Mouse (Mus musculus): Measurements from ENCODE around the gene Frmpd3. TPM values are rescaled to one million over a fixed set of nuclear protein-coding genes. Genes with fewer than 3 reads are reported as not detected.

Frmpd3 gene
- polyA plus RNA-seq, 1 experiment from 2014 or later: 0.15 TPM

DNA sequence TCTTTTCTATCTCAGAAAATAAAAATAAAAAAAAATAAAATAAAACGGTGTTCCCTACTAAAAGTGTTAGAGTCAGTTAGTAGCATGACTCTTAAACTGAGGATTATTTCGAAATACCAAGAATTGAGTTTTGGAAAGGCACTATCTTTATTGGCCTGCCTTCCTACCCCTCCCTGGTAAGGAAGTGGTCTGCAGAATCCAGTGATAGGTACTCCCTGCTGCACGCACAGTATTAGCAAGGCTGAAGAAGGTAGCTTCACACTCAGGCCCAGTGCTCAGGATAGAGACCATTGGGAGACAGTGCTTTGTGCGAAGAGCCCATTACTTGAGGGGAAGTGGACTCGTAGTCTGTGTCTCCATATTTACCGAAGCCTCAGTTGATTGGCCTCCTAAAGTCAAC, 136.2 kb downstream of the Frmpd3 start:
- no peaks in the 10 kb centered on the region for H3K4me1 ChIP-seq (replicated peaks; ENCODE audit: control insufficient read depth, insufficient read depth, low read length)
- DNase-seq (ENCODE audit: low spot score) (no peak), ATAC-seq (replicated peaks; ENCODE audit: low FRiP score) (no peak)
- 75% methylated on average over 6 of the region's 6 CpGs for WGBS
- H3K4me2 ChIP-seq: no peak overlapping the region
- 0 out of 2 replicates have a peak, but pooled peaks cover 2% of the 10 kb centered on the region for H3K36me3 ChIP-seq (ENCODE audit: control insufficient read depth, insufficient read depth, low read length)
- no peak overlapping the region for H3K4me3 ChIP-seq (ENCODE audit: low read depth, low read length)
- H3K27me3 ChIP-seq (replicated peaks; ENCODE audit: control insufficient read depth, insufficient read depth, low read length): peaks cover 2% of the 10 kb centered on the region; the same call in 1 of the 2 replicates
- H3K9ac ChIP-seq (ENCODE audit: low read depth, low read length): no peak overlapping the region
- no peaks in the 10 kb centered on the region for H3K9me3 ChIP-seq (ENCODE audit: control insufficient read depth, low read length)
- no peak overlapping the region for H3K27ac ChIP-seq (ENCODE audit: low read depth, low read length)

DNA sequence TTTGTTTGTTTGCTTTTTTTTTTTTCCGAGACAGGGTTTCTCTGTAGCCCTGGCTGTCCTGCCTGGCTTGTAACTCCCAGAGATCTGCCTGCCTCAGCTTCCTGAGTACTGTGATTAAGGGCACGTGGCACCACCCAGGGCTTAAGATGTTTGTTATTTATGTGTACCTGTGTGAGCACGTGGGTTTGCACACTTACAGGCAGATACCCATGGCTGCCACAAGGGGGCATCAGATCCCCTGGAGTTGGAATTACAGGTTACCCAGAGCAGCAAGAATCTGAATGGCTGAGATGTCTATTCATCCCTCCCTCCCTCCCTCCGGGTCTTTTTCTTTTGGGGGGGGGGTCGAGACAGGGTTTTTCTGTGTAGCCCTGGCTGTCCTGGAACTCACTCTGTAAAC, 137.1 kb downstream of the Frmpd3 start:
- Histone ChIP-seq H3K4me2 (no peak overlapping the region), H3K9ac (ENCODE audit: low read depth, low read length) (no peak overlapping the region), H3K4me1 (replicated peaks; ENCODE audit: control insufficient read depth, insufficient read depth, low read length) (no peaks in the 10 kb centered on the region), H3K27ac (ENCODE audit: low read depth, low read length) (no peak overlapping the region), H3K36me3 (ENCODE audit: control insufficient read depth, insufficient read depth, low read length) (no peaks in the 10 kb centered on the region), H3K27me3 (replicated peaks; ENCODE audit: control insufficient read depth, insufficient read depth, low read length) (peaks cover 2% of the 10 kb centered on the region; the same call in 1 of the 2 replicates), H3K4me3 (ENCODE audit: low read depth, low read length) (no peak overlapping the region), H3K9me3 (ENCODE audit: control insufficient read depth, low read length) (no peaks in the 10 kb centered on the region)
- ATAC-seq (replicated peaks; ENCODE audit: low FRiP score) (no peak; the same call in 1 of the 2 replicates), DNase-seq (ENCODE audit: low spot score) (no peak)
- WGBS: 51% methylated on average over 5 of the region's 5 CpGs

MicroRNAs encoded within 50 kb of the gene (microRNA counts, 519-probe panel; counts per million panel counts)
- not detected for microRNA mmu-miR-3475

Small RNAs within 50 kb of the gene (microRNA-seq; reads per million reads assigned to microRNA genes)
- gene Mir3475 (ENCODE audit: borderline number of aligned reads): 3.9 reads per million, percentile 6 among the genes with 10 or more reads in this experiment

Other genes with a start within 250 kb of the Frmpd3 start
- 78.3 and 87.7 TPM in 2 replicates for gene Prps1, start 114.3 kb downstream of the Frmpd3 start, polyA plus RNA-seq (2014; fragmentation: Nextera tagmentation; extraction: Ambion mirVana)

All from liver, embryonic 11.5 days (tissue).